Mouse (Mus musculus): Measurements from ENCODE around the gene Arpp21. TPM values are rescaled to one million over a fixed set of nuclear protein-coding genes. Genes with fewer than 3 reads are reported as not detected.

Gene Arpp21
- polyA plus RNA-seq, 1 experiment from 2014 or later = 4.7 TPM

DNA sequence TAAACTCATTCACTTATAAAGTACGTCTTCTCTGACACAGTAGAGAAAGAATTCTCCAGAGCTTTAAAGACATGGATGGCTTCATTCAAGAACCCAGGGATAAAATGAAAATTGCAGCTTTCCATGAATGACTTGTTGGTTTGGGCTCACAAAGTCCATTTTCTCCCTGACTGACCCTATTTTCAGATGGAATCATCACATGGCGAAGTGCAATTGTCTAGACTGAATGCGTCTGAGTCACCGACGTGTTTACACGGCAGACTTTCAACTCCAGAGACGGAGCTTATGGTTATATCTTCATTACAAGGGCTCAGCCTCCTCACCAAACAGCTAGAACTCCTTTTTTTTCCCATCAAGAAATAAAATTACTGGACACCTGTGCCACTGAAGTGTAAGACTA, 203.6 kb downstream of the Arpp21 start:
- H3K9me3 ChIP-seq (ENCODE audit: control insufficient read depth, low read length) = no peaks in the 10 kb centered on the region
- H3K27me3 ChIP-seq (ENCODE audit: control insufficient read depth, insufficient read depth, low read length) = no peaks in the 10 kb centered on the region
- H3K4me2 ChIP-seq (ENCODE audit: low read depth, severe bottlenecking) = no peak overlapping the region
- H3K36me3 ChIP-seq (ENCODE audit: control insufficient read depth, insufficient read depth, low read length) = no peaks in the 10 kb centered on the region
- 91% methylated on average over 7 of the region's 7 CpGs for WGBS
- DNase-seq (ENCODE audit: low spot score) = no peak
- no peak for ATAC-seq (ENCODE audit: insufficient number of reproducible peaks, low FRiP score, low TSS enrichment, low read depth)
- no peak overlapping the region for H3K4me3 ChIP-seq (ENCODE audit: low read depth, low read length)
- H3K27ac ChIP-seq (replicated peaks; ENCODE audit: low read depth, low read length) = no peak overlapping the region
- no peak overlapping the region for H3K9ac ChIP-seq (ENCODE audit: low read length)
- no peaks in the 10 kb centered on the region for H3K4me1 ChIP-seq (ENCODE audit: control insufficient read depth, insufficient read depth, low read length)

- DNase-seq (ENCODE audit: low spot score) (no peak), ATAC-seq (ENCODE audit: insufficient number of reproducible peaks, low FRiP score, low TSS enrichment, low read depth) (peak; percentile 72)
- Histone ChIP-seq H3K4me1 (ENCODE audit: control insufficient read depth, insufficient read depth, low read length) (no peaks in the 10 kb centered on the region), H3K27me3 (ENCODE audit: control insufficient read depth, insufficient read depth, low read length) (no peaks in the 10 kb centered on the region), H3K36me3 (ENCODE audit: control insufficient read depth, insufficient read depth, low read length) (no peaks in the 10 kb centered on the region), H3K27ac (replicated peaks; ENCODE audit: low read depth, low read length) (no peak overlapping the region), H3K4me2 (ENCODE audit: low read depth, severe bottlenecking) (no peak overlapping the region), H3K4me3 (ENCODE audit: low read depth, low read length) (no peak overlapping the region), H3K9me3 (ENCODE audit: control insufficient read depth, low read length) (no peaks in the 10 kb centered on the region), H3K9ac (ENCODE audit: low read length) (no peak overlapping the region)
- WGBS = 66% methylated on average over 8 of the region's 8 CpGs
Observed at GRCm38 (mm10) chr9:112023562-112024015, 212.1 kb downstream of the Arpp21 start.

DNA sequence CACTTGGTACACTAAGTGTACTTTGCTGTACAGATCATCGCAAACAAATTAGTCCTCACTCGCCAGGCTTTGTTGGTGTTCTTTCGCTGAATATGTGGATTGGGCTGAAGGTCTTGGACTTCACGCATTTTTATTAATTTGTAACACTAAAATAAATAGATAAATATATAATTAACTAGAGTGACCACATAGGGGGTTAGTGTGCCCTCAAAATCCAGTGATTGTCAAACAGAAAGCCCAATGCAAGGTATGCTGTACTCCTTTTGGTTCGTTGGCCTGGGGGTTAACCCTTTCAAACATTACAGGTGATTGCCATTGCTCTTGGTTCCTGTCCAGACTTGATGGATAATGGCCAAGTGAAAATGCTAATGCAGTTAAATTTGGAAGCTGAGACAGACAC, 212.6 kb downstream of the Arpp21 start:
- no peak for ATAC-seq (ENCODE audit: insufficient number of reproducible peaks, low FRiP score, low TSS enrichment, low read depth)
- H3K27ac ChIP-seq (replicated peaks; ENCODE audit: low read depth, low read length) = no peak overlapping the region
- H3K27me3 ChIP-seq (ENCODE audit: control insufficient read depth, insufficient read depth, low read length) = no peaks in the 10 kb centered on the region
- no peaks in the 10 kb centered on the region for H3K4me1 ChIP-seq (ENCODE audit: control insufficient read depth, insufficient read depth, low read length)
- H3K4me3 ChIP-seq (ENCODE audit: low read depth, low read length) = no peak overlapping the region
- H3K36me3 ChIP-seq (ENCODE audit: control insufficient read depth, insufficient read depth, low read length) = no peaks in the 10 kb centered on the region
- no peaks in the 10 kb centered on the region for H3K9me3 ChIP-seq (ENCODE audit: control insufficient read depth, low read length)
- no peak for DNase-seq (ENCODE audit: low spot score)
- no peak overlapping the region for H3K4me2 ChIP-seq (ENCODE audit: low read depth, severe bottlenecking)
- WGBS = 92% methylated on average over 5 of the region's 5 CpGs
- no peak overlapping the region for H3K9ac ChIP-seq (ENCODE audit: low read length)

Small RNAs within 50 kb of the gene (microRNA-seq; reads per million reads assigned to microRNA genes)
- gene Mir128-2 = 23.5 reads per million, percentile 30 among the genes with 10 or more reads in this experiment
